Mouse (Mus musculus) gastrocnemius, adult 2 months (tissue): ENCODE data around the gene Zfp36l1. TPM values are rescaled to one million over a fixed set of nuclear protein-coding genes. Genes with fewer than 3 reads are reported as not detected.
A peak's percentile ranks its signal among the peaks of the same experiment; 100 is the strongest.

Experiments used
- DNase-seq: peaks from one replicate; pipeline ENCODE4 v3.0.0; 2022
- H3K27ac ChIP-seq: fragments of 200-600 bp; 2 replicates; pipeline ENCODE4 v1.8.1; 2022; ENCODE audit warnings: mild to moderate bottlenecking
- H3K4me3 ChIP-seq: fragments of 200-600 bp; 2 replicates; pipeline ENCODE4 v1.8.1; 2022; ENCODE audit warnings: mild to moderate bottlenecking, moderate library complexity
- CTCF ChIP-seq: fragments of 200-600 bp; IDR thresholded peaks from 2 replicates; pipeline ENCODE4 v1.8.1; 2022; ENCODE audit warnings: antibody characterized with exemption, mild to moderate bottlenecking, moderate library complexity
- intact Hi-C: fragments of 180-260 bp; cut with DNase I; formaldehyde crosslinking; loops from one replicate; pipeline ENCODE4 v1.15.1; 2025
- total RNA-seq, 2 experiments: library from RNA; stranded (reverse); gene quantifications; 2 replicates each; pipeline ENCODE4 v1.2.3; 2021

The Zfp36l1 gene
- total RNA-seq, 2 experiments from 2014 or later: 25.7 to 46.6 TPM

DNA sequence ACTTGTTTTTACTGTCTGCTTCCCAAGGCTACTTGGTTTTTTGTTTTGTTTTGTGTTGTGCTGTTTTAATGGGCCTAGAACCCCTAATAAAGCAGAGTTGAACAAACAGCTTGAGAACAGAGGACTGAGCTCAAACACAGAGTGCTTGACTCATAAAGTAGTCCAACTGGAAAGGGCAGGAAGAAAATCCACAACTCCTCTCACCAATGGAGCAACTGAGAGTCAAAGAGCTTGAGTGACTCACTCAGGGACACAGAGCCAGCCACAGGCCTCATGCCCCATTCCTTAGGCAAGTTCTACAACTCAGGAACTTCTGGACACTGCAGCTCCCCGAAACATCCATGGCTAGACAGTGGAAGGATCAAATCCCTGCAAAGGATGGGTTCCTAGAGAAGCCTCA lies 14.0 kb downstream of the Zfp36l1 start:
- intact Hi-C loops: no loop called here
- Histone ChIP-seq H3K4me3 (no peak overlapping the region), H3K27ac (no peak overlapping the region)
- no peak for TF ChIP-seq CTCF
- DNase-seq: no peak

DNA sequence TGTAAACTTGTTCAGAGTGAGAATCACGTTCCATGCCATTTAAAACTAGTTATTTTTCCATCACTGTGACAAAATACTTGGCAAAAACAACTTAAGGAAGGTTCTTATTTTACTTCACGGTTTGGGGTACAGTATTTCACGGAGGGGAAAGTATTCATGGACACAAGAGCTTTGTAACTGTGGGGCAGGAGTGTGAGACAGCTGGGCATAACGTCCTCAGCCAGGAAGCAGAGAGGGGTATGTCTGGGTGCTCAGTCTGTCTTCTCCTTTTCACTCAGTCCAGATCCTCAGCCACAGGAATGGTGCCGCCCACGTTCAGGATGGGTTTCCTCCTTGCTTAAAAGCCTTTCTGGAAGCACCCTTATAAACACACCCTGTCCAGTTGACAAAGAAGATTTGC lies 16.1 kb downstream of the Zfp36l1 start:
- no peak overlapping the region for H3K27ac ChIP-seq
- H3K4me3 ChIP-seq: no peak overlapping the region
- TF ChIP-seq CTCF: no peak
- intact Hi-C loops: no loop called here
- DNase-seq: no peak

DNA sequence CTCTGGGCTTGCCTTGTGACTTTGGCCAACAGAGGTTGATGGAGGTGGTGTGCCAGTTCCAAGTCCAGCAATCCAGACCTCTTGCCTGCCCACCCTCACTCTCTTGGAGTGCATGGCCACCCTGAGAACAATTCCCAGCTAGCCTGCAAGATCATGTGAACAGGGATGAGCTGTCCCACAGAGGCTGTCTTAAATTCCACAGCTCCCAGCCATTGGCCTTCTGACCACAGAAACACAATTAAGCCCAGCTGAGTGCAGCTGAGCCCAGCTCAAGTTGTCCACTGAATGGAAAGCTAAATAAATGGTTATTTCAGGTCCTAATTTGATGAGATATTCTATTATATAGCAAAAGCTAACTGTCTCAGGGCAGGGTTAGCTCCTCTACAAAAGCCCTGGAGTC lies 20.0 kb downstream of the Zfp36l1 start:
- no peak for DNase-seq

DNA sequence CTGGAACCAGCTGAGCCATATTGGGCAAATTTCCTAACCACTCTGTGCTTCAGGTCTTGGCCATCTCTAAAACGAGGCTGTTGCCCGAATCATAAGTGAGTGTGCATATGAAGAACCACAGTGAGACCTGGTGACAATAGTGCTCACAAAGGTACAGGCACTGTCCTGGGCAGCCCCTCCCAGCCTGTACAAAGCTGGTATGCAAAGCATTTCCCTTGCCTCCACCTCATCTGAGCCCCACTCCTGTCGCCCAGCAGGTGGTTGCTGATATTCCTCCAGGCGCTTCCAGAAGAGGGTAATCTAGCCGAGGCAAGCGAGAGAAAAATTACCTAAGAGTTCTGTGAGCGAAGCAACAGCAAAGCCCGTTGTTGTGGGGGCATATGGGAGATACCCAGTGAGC lies 21.7 kb downstream of the Zfp36l1 start:
- intact Hi-C loops: no loop called here
- Histone ChIP-seq H3K27ac (peak overlapping the region; percentile 85), H3K4me3 (peak overlapping the region; percentile 34)
- no peak for DNase-seq
- TF ChIP-seq CTCF: no peak

More for the DNA sequence above, 20.0 kb downstream of the Zfp36l1 start:
- Histone ChIP-seq H3K27ac (no peak overlapping the region; the same call in 1 of the 2 replicates), H3K4me3 (no peak overlapping the region)
- intact Hi-C loops: no loop called here
- no peak for TF ChIP-seq CTCF

DNA sequence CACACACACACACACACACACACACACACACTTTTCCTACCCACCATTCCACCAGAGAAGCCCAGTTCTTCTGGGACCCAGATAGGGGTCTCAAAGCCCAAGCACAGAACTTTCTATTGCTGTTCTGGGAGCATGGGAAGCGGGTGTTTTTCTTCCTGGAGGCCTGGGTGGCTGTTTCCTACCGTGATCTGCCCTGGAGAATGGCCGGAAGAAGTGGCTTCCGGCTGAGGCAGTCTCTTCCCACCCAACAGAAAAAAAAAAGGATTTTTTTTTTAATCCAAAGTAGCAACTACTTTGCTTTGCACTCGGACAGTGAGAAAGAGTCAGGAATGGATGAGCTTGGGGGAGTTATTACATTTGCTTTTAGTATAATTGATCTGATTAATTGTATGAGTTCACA lies 22.3 kb downstream of the Zfp36l1 start:
- peak overlapping the region; percentile 85 for H3K27ac ChIP-seq
- no peak for TF ChIP-seq CTCF
- peak overlapping the region; percentile 23; the same call in 1 of the 2 replicates for H3K4me3 ChIP-seq
- DNase-seq: no peak
- intact Hi-C loops: no loop called here

DNA sequence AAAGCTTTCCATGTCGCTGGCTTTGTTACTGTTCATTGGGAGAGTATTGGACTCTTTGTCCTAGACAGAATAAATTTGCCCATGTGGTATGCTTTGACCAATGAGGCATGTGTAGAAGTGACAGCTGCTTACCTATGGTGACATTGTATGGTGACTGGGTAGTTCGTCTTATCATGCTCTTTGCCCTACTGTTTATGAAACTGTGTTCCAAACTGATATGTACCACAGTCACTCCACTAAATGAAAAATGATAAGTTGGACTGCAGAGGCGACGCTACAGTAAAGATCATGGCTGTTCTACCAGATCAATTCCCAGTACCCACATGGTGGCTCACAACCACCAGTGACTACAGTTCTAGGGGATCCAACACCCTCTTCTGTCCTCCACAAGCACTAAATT lies 24.7 kb downstream of the Zfp36l1 start:
- Histone ChIP-seq H3K4me3 (no peak overlapping the region), H3K27ac (peak overlapping the region; percentile 85)
- intact Hi-C loops: no loop called here
- no peak for DNase-seq
- TF ChIP-seq CTCF: no peak

DNA sequence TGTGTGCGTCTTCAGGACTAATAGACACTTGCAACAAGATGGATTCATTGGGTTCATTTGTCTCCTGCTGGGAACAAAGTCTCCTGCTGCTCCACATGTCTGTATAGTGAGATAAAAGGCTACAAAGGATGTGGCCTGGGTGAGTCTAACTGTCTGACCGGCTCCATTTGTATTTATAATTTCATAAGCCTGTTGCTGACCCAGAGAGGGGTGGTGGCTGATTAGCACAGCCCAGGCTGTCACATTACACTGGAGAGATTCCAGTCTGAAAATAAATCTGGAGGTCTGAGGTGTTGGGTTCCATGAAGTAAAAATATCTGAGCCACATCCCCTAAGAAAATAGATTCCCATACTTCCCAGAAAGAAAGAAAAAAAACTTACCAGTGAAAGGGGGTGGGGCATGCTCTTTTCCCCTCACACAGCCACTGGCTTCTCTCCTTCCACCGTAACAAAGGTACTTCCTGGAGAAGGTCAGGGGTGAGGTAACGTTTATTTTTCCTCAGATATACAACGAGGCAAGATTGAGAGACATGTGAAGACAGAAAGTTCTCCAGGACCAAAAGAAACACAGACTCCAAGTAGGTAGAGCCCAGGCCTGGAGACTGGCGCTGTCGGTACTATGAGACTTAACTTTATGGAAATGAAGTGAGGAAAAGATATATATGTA lies 28.2 kb downstream of the Zfp36l1 start:
- H3K27ac ChIP-seq: peak overlapping the region; percentile 93
- no peak for TF ChIP-seq CTCF
- H3K4me3 ChIP-seq: peak overlapping the region; percentile 54
- DNase-seq: peak; percentile 39
- intact Hi-C loops: no loop called here

DNA sequence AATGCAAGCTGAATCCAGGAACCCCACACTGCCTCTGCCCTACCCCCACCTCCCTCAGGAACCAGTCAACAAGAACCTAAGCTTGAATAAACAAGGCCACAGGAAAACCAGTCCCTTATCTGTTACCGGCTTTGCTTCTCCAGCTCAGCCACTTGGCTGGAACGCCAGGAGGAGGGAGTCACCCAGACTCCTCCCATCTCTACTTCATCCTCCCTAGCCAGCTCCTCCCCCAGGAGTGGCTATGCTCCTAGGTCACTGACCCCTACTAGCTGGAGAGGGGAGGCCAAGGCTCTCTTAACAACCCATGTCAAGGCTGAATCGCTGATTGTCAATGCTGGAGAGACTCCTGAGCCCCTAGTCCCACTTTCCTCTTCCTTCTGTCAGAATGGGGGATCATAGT lies 28.9 kb downstream of the Zfp36l1 start:
- H3K4me3 ChIP-seq: peak overlapping the region; percentile 54
- H3K27ac ChIP-seq: peak overlapping the region; percentile 93
- no peak for TF ChIP-seq CTCF
- peak; percentile 86 for DNase-seq
- intact Hi-C loops: no loop called here

DNA sequence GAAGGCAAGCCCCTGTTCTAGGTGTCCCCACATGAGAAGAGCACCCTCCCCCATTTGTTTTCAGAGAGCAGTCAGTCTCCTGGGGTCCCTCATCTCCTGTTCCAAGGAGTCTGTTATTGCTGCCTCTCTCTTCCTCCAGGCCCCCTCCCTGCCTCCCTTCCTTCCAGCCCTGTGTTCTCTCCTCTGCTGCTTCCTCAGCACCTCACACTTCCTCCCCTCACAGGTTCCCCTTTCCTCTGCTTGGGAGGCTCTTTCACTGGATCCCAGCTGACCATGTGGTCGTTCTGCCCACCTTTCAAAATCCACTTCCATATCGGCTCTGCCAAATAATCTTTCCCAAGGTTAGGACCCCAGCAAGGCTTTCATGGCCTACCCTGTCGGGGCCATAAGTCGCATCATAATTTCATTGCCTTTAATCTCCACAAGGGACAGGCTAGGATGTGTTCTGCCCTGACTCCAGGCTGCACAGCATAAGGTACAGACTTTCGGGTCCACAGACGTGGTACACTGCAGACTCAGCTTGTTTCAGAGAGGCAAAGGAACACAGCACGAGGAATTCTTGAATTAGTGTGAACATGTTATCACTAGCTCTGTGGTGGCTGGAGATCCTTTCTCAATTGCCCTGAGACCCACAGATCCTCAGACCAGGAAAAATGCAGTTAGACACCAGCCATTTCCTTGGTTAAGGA lies 29.5 kb downstream of the Zfp36l1 start:
- intact Hi-C loops: no loop called here
- Histone ChIP-seq H3K27ac (peak overlapping the region; percentile 93), H3K4me3 (peak overlapping the region; percentile 53)
- no peak for TF ChIP-seq CTCF
- no peak for DNase-seq

DNA sequence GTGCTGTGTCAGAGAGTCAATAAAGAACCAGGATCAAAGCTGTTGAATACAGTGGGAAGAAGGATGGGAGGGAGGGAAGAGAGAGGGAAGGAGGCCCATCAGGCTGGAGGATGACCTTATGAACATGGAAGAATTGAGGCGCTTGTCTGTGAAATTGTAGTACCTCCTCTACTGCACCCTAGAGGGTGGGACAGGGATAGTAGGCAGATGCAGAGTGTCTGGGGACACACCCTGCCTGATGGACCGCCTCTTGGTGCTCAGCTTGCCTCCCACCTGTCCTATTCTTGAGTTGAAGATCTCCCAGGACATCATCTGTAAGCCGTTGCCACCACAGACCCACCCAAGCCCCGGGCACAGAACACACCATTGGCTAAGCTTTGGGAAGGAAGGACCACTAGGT lies 30.1 kb downstream of the Zfp36l1 start:
- TF ChIP-seq CTCF: no peak
- intact Hi-C loops: no loop called here
- Histone ChIP-seq H3K4me3 (no peak overlapping the region), H3K27ac (peak overlapping the region; percentile 93)
- DNase-seq: no peak

DNA sequence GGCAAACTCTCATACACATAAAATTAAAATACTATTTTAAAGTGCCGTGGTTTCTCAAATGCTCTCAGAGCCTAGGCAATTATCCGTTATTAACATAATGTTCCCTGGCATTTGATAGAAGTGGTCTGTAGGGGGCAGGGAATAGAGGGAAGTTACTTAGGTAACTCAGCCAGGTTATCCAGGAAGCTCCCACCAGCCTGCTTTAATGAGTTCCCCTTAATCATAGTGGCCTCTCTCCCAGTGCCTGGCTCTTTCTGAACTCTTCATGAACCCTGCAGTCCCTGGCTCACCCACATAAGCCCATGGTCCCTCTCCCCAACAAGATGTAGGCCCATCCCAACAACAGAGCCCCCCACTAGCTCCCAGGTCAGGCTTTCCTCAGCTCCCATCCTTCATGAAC lies 31.4 kb downstream of the Zfp36l1 start:
- Histone ChIP-seq H3K4me3 (no peak overlapping the region), H3K27ac (peak overlapping the region; percentile 93)
- TF ChIP-seq CTCF: no peak
- no peak for DNase-seq
- intact Hi-C loops: no loop called here

DNA sequence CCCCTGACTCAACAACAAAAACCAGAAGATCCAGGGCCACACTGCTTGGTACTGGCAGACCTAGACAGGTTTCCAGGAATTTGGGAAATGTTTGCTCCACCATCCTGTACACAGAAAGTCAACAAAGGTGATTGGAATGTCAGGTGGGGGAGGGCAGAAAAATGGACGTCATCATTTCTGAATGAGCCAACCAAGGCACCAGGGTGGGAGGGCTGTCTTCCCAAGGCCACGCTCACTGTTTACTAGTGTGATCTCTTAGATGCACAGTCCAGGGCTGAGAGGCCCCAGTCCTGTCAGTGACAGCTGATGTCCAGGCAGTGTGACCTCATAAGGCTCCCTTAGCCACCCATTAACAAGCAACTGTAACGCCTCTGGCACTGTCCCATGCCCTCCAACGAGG lies 32.9 kb downstream of the Zfp36l1 start:
- Histone ChIP-seq H3K27ac (no peak overlapping the region), H3K4me3 (no peak overlapping the region)
- TF ChIP-seq CTCF: no peak
- intact Hi-C loops: no loop called here
- DNase-seq: no peak

DNA sequence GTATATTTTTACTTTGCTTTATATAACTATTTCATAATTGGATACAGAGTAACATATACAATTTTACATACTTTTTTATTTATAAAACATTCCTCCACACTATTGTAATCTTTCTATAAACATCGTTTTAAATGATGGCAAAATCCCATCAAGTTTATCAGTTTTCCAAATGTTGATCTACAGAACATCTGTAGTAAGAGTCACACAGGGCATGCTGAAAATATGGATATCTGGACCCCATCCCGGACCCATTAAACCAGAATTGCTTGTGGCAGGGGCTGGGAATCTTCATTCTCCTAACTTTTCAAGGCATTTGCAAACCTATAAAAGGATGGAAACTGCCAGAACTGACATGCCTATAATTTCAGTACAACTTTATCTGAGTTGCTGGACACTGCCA lies 38.5 kb downstream of the Zfp36l1 start:
- Histone ChIP-seq H3K4me3 (no peak overlapping the region), H3K27ac (no peak overlapping the region)
- DNase-seq: no peak
- TF ChIP-seq CTCF: no peak
- intact Hi-C loops: no loop called here
